Mouse (Mus musculus): Measurements from ENCODE around the gene Atg14.

- TF ChIP-seq FLI1 (IDR thresholded peaks at IDR 0.05; ENCODE audit: low read length) (no peak), GATA1 (IDR thresholded peaks at IDR 0.05; ENCODE audit: borderline replicate concordance, low read length) (no peak)
Measured at GRCm38 (mm10) chr14:47508035-47508434, 62.4 kb downstream of the Atg14 start.

All from megakaryocyte, embryonic 14.5 days (primary cell).